Mouse (Mus musculus): ENCODE measurements around the gene Hoxb5.

- TF ChIP-seq POLR2A (IDR thresholded peaks at IDR 0.05; ENCODE audit: insufficient read length, low read depth): no peak
- TF ChIP-seq TCF3 (IDR thresholded peaks at IDR 0.05; ENCODE audit: insufficient read length, low read depth): no peak
- TF ChIP-seq USF1 (IDR thresholded peaks at IDR 0.05; ENCODE audit: low read depth): no peak
- TF ChIP-seq SRF (IDR thresholded peaks at IDR 0.05; ENCODE audit: control insufficient read depth, insufficient read length, low read depth): no peak
- TF ChIP-seq REST (IDR thresholded peaks at IDR 0.05; ENCODE audit: insufficient read depth, insufficient read length): no peak
- no peak for TF ChIP-seq MYOD1 (IDR thresholded peaks at IDR 0.05; ENCODE audit: control insufficient read depth in 1 of 3, insufficient read length in 2 of 3, low read depth in 2 of 3)
Observed at GRCm38 (mm10) chr11:96319071-96319902, 16.2 kb downstream of the Hoxb5 start.

Measured in myocyte (in vitro differentiated cells).